Mouse (Mus musculus): ENCODE measurements at regions not wholly inside any gene's neighbourhood (a gene's known extent, or its start where the extent isn't known, plus 50 kb on each side); places are given as distances from the start of the nearest gene placed in this dataset.

DNA sequence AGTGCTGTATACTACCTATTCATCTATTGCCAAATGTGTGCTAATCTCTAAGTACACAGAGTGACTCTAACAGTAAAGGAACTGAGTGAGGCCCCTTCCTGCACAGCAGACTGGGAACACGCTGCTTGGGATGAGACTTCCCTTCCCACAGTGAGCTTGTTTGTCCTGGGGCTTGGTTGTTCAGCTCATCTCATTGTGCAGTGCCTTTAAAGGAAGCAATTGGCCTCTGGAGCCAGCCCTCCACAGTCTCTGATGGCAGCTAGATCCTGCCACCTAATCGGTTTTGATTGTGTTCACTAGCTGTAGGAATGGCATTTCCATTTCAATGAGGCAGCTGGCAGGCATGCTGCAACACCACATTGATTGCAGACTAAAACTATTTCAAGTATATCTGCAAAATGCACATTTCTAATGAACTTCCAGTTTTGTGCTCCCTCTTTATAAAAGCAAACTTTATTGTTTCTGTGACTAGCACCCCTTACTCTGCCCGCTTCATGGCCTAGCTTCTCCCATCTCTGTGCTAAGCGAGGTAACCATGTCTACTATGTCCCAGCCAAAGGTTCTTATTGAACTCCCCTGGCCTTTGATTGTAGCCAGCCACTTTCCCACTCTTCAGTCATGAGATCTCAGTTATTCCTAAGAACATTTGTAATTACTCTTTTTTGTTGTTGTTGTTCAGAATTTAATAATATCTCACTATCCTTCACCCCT, 123.5 kb downstream of the Anxa5 start:
- no peak overlapping the region for H3K9ac ChIP-seq (ENCODE audit: low read length)
- H3K27me3 ChIP-seq (ENCODE audit: control insufficient read depth, insufficient read depth, low read length), result no peaks in the 10 kb centered on the region
- no peaks in the 10 kb centered on the region for H3K36me3 ChIP-seq (ENCODE audit: control insufficient read depth, insufficient read depth, low read length)
- 51% methylated on average over 4 of the region's 4 CpGs for whole genome bisulfite sequencing
- ATAC-seq (ENCODE audit: low FRiP score, low TSS enrichment), result no peak
- TF ChIP-seq CTCF (IDR thresholded peaks at IDR 0.05; ENCODE audit: low read depth), result no peak
- no peak for TF ChIP-seq EP300 (optimal IDR thresholded peaks at IDR 0.05)
- H3K9me3 ChIP-seq (ENCODE audit: control insufficient read depth, low read length), result no peaks in the 10 kb centered on the region
- no peaks in the 10 kb centered on the region for H3K4me1 ChIP-seq (replicated peaks; ENCODE audit: control insufficient read depth, insufficient read depth)
- H3K27ac ChIP-seq (replicated peaks), result no peak overlapping the region
- H3K4me3 ChIP-seq (ENCODE audit: low read depth, low read length), result no peak overlapping the region
- no peak overlapping the region for H3K4me2 ChIP-seq (replicated peaks; ENCODE audit: low read depth)
- DNase-seq (ENCODE audit: low spot score), result no peak

DNA sequence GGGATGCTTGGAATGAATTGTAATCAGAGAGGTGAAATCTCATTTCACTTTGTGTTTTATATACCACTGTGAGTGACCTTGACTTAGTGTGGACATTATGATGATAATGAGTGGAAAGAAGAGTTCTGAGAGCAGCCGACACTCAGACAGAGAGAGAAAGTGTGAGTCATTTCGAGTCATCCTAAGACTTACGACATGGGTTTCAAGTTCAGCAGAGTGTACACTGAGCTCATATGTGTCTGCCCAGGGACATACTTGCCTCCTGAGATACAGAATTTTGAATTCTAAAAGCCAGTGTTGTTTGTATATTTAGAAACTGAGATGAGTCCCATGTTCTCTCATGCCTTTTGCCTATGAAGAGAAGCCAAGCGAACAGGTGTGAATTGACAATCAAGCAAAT, 126.6 kb downstream of the Anxa5 start:
- Histone ChIP-seq H3K9me3 (ENCODE audit: control insufficient read depth, low read length) (no peaks in the 10 kb centered on the region), H3K4me1 (replicated peaks; ENCODE audit: control insufficient read depth, insufficient read depth) (no peaks in the 10 kb centered on the region), H3K36me3 (ENCODE audit: control insufficient read depth, insufficient read depth, low read length) (no peaks in the 10 kb centered on the region), H3K9ac (ENCODE audit: low read length) (no peak overlapping the region), H3K4me2 (replicated peaks; ENCODE audit: low read depth) (no peak overlapping the region), H3K27ac (replicated peaks) (no peak overlapping the region), H3K4me3 (ENCODE audit: low read depth, low read length) (no peak overlapping the region), H3K27me3 (ENCODE audit: control insufficient read depth, insufficient read depth, low read length) (no peaks in the 10 kb centered on the region)
- TF ChIP-seq CTCF (IDR thresholded peaks at IDR 0.05; ENCODE audit: low read depth) (no peak), EP300 (optimal IDR thresholded peaks at IDR 0.05) (no peak)
- DNase-seq (ENCODE audit: low spot score) (no peak), ATAC-seq (ENCODE audit: low FRiP score, low TSS enrichment) (no peak)
- 77% methylated on average over 4 of the region's 4 CpGs for WGBS

DNA sequence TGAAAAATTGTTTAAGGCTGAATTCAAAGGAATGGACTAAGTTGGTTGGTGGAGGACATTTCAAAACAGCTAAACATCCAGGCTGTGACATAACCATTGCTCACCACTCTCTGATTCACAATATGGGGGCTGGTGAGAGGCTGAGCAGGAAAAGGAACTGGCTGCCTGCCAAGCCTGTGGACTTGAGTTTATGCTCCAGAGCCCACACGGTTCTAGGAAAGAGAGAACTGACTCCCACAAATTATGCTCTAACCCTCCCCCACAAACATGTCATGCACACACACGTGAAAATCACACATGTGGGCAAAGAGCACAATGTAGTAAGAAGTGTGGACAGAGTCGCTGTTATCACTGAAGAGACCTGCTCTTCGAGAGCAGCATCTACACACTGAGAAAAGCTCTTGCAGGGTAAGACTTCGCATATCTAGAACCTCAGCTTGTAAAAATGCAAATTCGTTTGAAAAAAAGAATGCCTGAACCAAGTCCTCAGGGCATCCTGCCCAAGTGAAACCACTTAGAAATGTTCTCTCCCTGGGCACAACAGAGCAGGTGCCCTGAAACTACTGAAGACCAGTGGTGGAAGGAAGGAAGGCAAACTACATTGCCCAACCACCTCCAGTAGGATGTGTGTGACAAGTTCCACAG, 118.9 kb upstream of the Qrfpr start:
- Histone ChIP-seq H3K4me3 (ENCODE audit: low read depth, low read length) (no peak overlapping the region), H3K9me3 (ENCODE audit: control insufficient read depth, low read length) (no peaks in the 10 kb centered on the region), H3K9ac (ENCODE audit: low read length) (no peak overlapping the region), H3K4me1 (replicated peaks; ENCODE audit: control insufficient read depth, insufficient read depth) (no peaks in the 10 kb centered on the region), H3K4me2 (replicated peaks; ENCODE audit: low read depth) (no peak overlapping the region), H3K27ac (replicated peaks) (no peak overlapping the region), H3K27me3 (ENCODE audit: control insufficient read depth, insufficient read depth, low read length) (no peaks in the 10 kb centered on the region), H3K36me3 (ENCODE audit: control insufficient read depth, insufficient read depth, low read length) (no peaks in the 10 kb centered on the region)
- no peak for ATAC-seq (ENCODE audit: low FRiP score, low TSS enrichment)
- WGBS, result 67% methylated on average over 6 of the region's 6 CpGs
- TF ChIP-seq CTCF (IDR thresholded peaks at IDR 0.05; ENCODE audit: low read depth) (no peak), EP300 (optimal IDR thresholded peaks at IDR 0.05) (no peak)
- no peak for DNase-seq (ENCODE audit: low spot score)

DNA sequence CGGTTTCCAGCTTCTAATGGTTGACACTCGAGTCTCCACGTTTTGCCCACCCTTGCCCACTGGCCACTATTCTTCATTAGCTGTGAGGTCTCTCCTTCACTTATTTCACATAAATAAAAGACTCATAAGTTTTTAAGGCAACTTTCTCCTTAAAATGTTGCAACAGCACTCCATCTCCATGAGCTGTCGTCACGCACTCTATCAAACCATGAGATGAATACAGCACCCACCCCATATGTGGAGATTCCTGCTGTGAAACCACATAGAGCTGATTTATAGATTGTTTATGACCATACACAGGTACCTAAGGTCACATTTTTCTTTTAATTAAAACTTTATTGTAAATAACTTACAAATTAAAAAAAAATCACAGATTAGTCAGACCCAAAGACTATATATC, 117.5 kb upstream of the Qrfpr start:
- Histone ChIP-seq H3K9ac (ENCODE audit: low read length) (no peak overlapping the region), H3K9me3 (ENCODE audit: control insufficient read depth, low read length) (no peaks in the 10 kb centered on the region), H3K4me2 (replicated peaks; ENCODE audit: low read depth) (no peak overlapping the region), H3K4me3 (ENCODE audit: low read depth, low read length) (no peak overlapping the region), H3K27me3 (ENCODE audit: control insufficient read depth, insufficient read depth, low read length) (no peaks in the 10 kb centered on the region), H3K4me1 (replicated peaks; ENCODE audit: control insufficient read depth, insufficient read depth) (no peaks in the 10 kb centered on the region), H3K36me3 (ENCODE audit: control insufficient read depth, insufficient read depth, low read length) (no peaks in the 10 kb centered on the region), H3K27ac (replicated peaks) (no peak overlapping the region)
- ATAC-seq (ENCODE audit: low FRiP score, low TSS enrichment), result no peak
- WGBS, result 88% methylated on average over 5 of the region's 5 CpGs
- no peak for DNase-seq (ENCODE audit: low spot score)
- TF ChIP-seq EP300 (optimal IDR thresholded peaks at IDR 0.05), result no peak
- no peak for TF ChIP-seq CTCF (IDR thresholded peaks at IDR 0.05; ENCODE audit: low read depth)

DNA sequence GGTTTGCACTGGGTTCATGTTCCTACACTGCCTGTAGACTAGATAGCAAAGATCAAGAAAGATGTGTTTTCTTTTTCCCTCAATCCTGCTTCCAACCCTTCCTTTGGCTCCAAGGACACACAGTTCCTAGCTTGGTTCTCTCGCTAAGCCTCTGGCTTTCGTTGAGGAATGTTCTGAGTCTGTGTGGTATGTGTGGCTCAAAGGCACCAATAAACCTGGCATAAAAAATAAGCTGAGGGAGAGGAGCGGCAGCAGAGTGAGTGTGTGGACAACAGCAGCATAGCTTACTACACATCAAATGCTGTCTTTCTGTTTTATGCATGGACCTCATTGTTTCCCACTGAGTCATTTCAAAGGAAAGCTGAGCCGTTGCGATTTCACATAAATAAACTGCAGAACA, 112.2 kb upstream of the Qrfpr start:
- H3K4me3 ChIP-seq (ENCODE audit: low read depth, low read length), result no peak overlapping the region
- H3K9ac ChIP-seq (ENCODE audit: low read length), result no peak overlapping the region
- H3K4me1 ChIP-seq (replicated peaks; ENCODE audit: control insufficient read depth, insufficient read depth), result no peaks in the 10 kb centered on the region
- no peaks in the 10 kb centered on the region for H3K27me3 ChIP-seq (ENCODE audit: control insufficient read depth, insufficient read depth, low read length)
- no peak for TF ChIP-seq EP300 (optimal IDR thresholded peaks at IDR 0.05)
- TF ChIP-seq CTCF (IDR thresholded peaks at IDR 0.05; ENCODE audit: low read depth), result no peak
- ATAC-seq (ENCODE audit: low FRiP score, low TSS enrichment), result no peak
- DNase-seq (ENCODE audit: low spot score), result no peak
- no peak overlapping the region for H3K27ac ChIP-seq (replicated peaks)
- H3K36me3 ChIP-seq (ENCODE audit: control insufficient read depth, insufficient read depth, low read length), result no peaks in the 10 kb centered on the region
- no peak overlapping the region for H3K4me2 ChIP-seq (replicated peaks; ENCODE audit: low read depth)
- 61% methylated on average over 5 of the region's 5 CpGs for WGBS
- no peaks in the 10 kb centered on the region for H3K9me3 ChIP-seq (ENCODE audit: control insufficient read depth, low read length)

DNA sequence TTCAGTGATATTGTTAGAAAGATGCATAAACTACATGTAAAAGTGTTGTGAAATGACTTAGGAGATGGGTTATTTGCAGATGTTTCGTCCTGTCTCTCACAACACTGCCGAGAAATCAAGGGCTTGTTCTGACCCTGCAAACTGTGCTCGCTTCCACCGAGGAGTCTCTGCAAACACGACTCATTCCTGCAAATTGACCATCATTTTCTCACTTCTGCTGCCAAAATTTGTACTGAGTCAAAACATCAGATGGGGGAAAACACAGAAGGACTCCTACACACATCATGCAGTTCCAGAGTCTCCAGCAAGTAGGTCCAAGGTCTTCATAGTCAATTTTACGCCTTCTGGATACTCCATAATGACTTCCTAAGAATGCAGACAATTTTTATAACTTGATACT, 109.9 kb upstream of the Qrfpr start:
- ATAC-seq (ENCODE audit: low FRiP score, low TSS enrichment) (no peak), DNase-seq (ENCODE audit: low spot score) (no peak)
- no peak for TF ChIP-seq EP300 (optimal IDR thresholded peaks at IDR 0.05)
- TF ChIP-seq CTCF (IDR thresholded peaks at IDR 0.05; ENCODE audit: low read depth), result no peak
- H3K36me3 ChIP-seq (ENCODE audit: control insufficient read depth, insufficient read depth, low read length), result no peaks in the 10 kb centered on the region
- no peaks in the 10 kb centered on the region for H3K4me1 ChIP-seq (replicated peaks; ENCODE audit: control insufficient read depth, insufficient read depth)
- H3K4me2 ChIP-seq (replicated peaks; ENCODE audit: low read depth), result no peak overlapping the region
- H3K9me3 ChIP-seq (ENCODE audit: control insufficient read depth, low read length), result no peaks in the 10 kb centered on the region
- H3K27me3 ChIP-seq (ENCODE audit: control insufficient read depth, insufficient read depth, low read length), result no peaks in the 10 kb centered on the region
- no peak overlapping the region for H3K27ac ChIP-seq (replicated peaks)
- H3K9ac ChIP-seq (ENCODE audit: low read length), result no peak overlapping the region
- WGBS, result 86% methylated on average over 6 of the region's 6 CpGs
- H3K4me3 ChIP-seq (ENCODE audit: low read depth, low read length), result no peak overlapping the region

All from stomach, postnatal 0 days (tissue).